Mouse (Mus musculus) liver, adult 2 months (tissue): ENCODE measurements at regions not wholly inside any gene's neighbourhood (a gene's known extent, or its start where the extent isn't known, plus 50 kb on each side); places are given as distances from the start of the nearest gene placed in this dataset.

Experiments used
- DNase-seq: peaks from one replicate; pipeline ENCODE4 v3.0.0-alpha.2; 2011; ENCODE audit warnings: low read depth, low spot score; ENCODE audit errors: extremely low read depth
- H3K27ac ChIP-seq: fragments of 200-500 bp; replicated peaks from 2 replicates; pipeline ENCODE4 v1.5.1; 2012; ENCODE audit warnings: low read depth, mild to moderate bottlenecking, control low read depth, inconsistent platforms, low read length; ENCODE audit not compliant: insufficient read depth
- H3K27me3 ChIP-seq: fragments of 200-500 bp; 2 replicates; pipeline ENCODE4 v1.6.1; 2012; ENCODE audit warnings: mild to moderate bottlenecking, moderate library complexity, low read length, inconsistent platforms; ENCODE audit not compliant: control insufficient read depth, insufficient read depth
- H3K36me3 ChIP-seq: fragments of 200-500 bp; 2 replicates; pipeline ENCODE4 v1.6.1; 2012; ENCODE audit warnings: low read length, inconsistent platforms; ENCODE audit not compliant: control insufficient read depth, insufficient read depth
- H3K4me1 ChIP-seq: fragments of 200-500 bp; 2 replicates; pipeline ENCODE4 v1.6.1; 2011; ENCODE audit warnings: low read length; ENCODE audit not compliant: control insufficient read depth, insufficient read depth
- H3K4me3 ChIP-seq: fragments of 200-500 bp; 2 replicates; pipeline ENCODE4 v1.5.1; 2011; ENCODE audit warnings: low read depth, mild to moderate bottlenecking, control low read depth, low read length, moderate library complexity; ENCODE audit not compliant: insufficient read depth
- H3K79me2 ChIP-seq: fragments of 200-500 bp; 2 replicates; pipeline ENCODE4 v1.6.1; 2012; ENCODE audit warnings: inconsistent platforms, mild to moderate bottlenecking, low read length, moderate library complexity; ENCODE audit not compliant: control insufficient read depth, insufficient read depth
- H3K9ac ChIP-seq: fragments of 200-500 bp; 2 replicates; pipeline ENCODE4 v1.6.1; 2012; ENCODE audit warnings: low read depth, mild to moderate bottlenecking, control low read depth, inconsistent platforms, low read length
- CTCF ChIP-seq: fragments of 200-500 bp; IDR thresholded peaks from 2 replicates; pipeline ENCODE4 v1.5.1; 2011; ENCODE audit warnings: low read depth, low read length, control low read depth
- POLR2A ChIP-seq: fragments of 200-500 bp; IDR thresholded peaks from 2 replicates; pipeline ENCODE4 v1.6.1; 2011; ENCODE audit warnings: low read length, control low read depth; ENCODE audit not compliant: insufficient read depth; ENCODE audit errors: extremely low read depth
- WGBS: fragments of 180-500 bp; shearing (Covaris S2); methylation state at CpG from one replicate; pipeline ENCODE4 v1.1.7; 2018; 5-methylcytosine and 5-hydroxymethylcytosine counted together

GRCm38 (mm10) chr10:68629486-68629885, 87.8 kb upstream of the Cabcoco1 start:
- WGBS = 89% methylated on average over 2 of the region's 2 CpGs
- TF ChIP-seq CTCF (no peak), POLR2A (no peak)

GRCm38 (mm10) chr10:68633180-68633579, 90.3 kb upstream of the Tmem26 start:
- no peak overlapping the region for H3K27ac ChIP-seq
- no peak overlapping the region for H3K4me3 ChIP-seq
- H3K36me3 ChIP-seq = no peaks in the 10 kb centered on the region
- H3K79me2 ChIP-seq = no peaks in the 10 kb centered on the region
- no peaks in the 10 kb centered on the region for H3K27me3 ChIP-seq
- no peaks in the 10 kb centered on the region for H3K4me1 ChIP-seq
- no peak for DNase-seq
- 63% methylated on average over 5 of the region's 5 CpGs for WGBS
- H3K9ac ChIP-seq = no peak overlapping the region
- no peak for TF ChIP-seq POLR2A
- no peak for TF ChIP-seq CTCF

More at GRCm38 (mm10) chr10:68629486-68629885, 87.8 kb upstream of the Cabcoco1 start:
- Histone ChIP-seq H3K36me3 (no peaks in the 10 kb centered on the region), H3K79me2 (no peaks in the 10 kb centered on the region), H3K27me3 (no peaks in the 10 kb centered on the region), H3K27ac (no peak overlapping the region), H3K4me3 (no peak overlapping the region), H3K4me1 (no peaks in the 10 kb centered on the region), H3K9ac (no peak overlapping the region)
- no peak for DNase-seq

GRCm38 (mm10) chr10:68652700-68653099, 70.7 kb upstream of the Tmem26 start:
- no peak overlapping the region for H3K4me3 ChIP-seq
- H3K36me3 ChIP-seq = no peaks in the 10 kb centered on the region
- DNase-seq = no peak
- 64% methylated on average over 5 of the region's 5 CpGs for WGBS
- H3K4me1 ChIP-seq = no peaks in the 10 kb centered on the region
- no peak overlapping the region for H3K9ac ChIP-seq
- no peak overlapping the region for H3K27ac ChIP-seq
- H3K27me3 ChIP-seq = no peaks in the 10 kb centered on the region
- TF ChIP-seq CTCF = no peak
- no peak for TF ChIP-seq POLR2A
- no peaks in the 10 kb centered on the region for H3K79me2 ChIP-seq

- no peaks in the 10 kb centered on the region for H3K4me1 ChIP-seq
- no peak overlapping the region for H3K27ac ChIP-seq
- no peak overlapping the region for H3K9ac ChIP-seq
- H3K4me3 ChIP-seq = no peak overlapping the region
- no peaks in the 10 kb centered on the region for H3K79me2 ChIP-seq
- H3K27me3 ChIP-seq = no peaks in the 10 kb centered on the region
- peak; percentile 40 for DNase-seq
- no peak for TF ChIP-seq POLR2A
- TF ChIP-seq CTCF = no peak
- WGBS = 36% methylated on average over 2 of the region's 2 CpGs
- no peaks in the 10 kb centered on the region for H3K36me3 ChIP-seq
Observed at GRCm38 (mm10) chr10:68655491-68655890, 68.0 kb upstream of the Tmem26 start.

GRCm38 (mm10) chr10:68666094-68666493, 57.4 kb upstream of the Tmem26 start:
- TF ChIP-seq POLR2A (no peak), CTCF (no peak)
- H3K27ac ChIP-seq = no peak overlapping the region
- H3K4me3 ChIP-seq = no peak overlapping the region
- no peaks in the 10 kb centered on the region for H3K4me1 ChIP-seq
- H3K27me3 ChIP-seq = no peaks in the 10 kb centered on the region
- no peaks in the 10 kb centered on the region for H3K36me3 ChIP-seq
- no peak for DNase-seq
- no peak overlapping the region for H3K9ac ChIP-seq
- WGBS = 91% methylated on average over 3 of the region's 3 CpGs
- H3K79me2 ChIP-seq = no peaks in the 10 kb centered on the region

GRCm38 (mm10) chr10:68669330-68669729, 54.1 kb upstream of the Tmem26 start:
- H3K36me3 ChIP-seq = no peaks in the 10 kb centered on the region
- 93% methylated on average over 6 of the region's 6 CpGs for WGBS
- H3K4me3 ChIP-seq = no peak overlapping the region
- no peaks in the 10 kb centered on the region for H3K27me3 ChIP-seq
- H3K9ac ChIP-seq = no peak overlapping the region
- TF ChIP-seq CTCF (no peak), POLR2A (no peak)
- no peak overlapping the region for H3K27ac ChIP-seq
- no peaks in the 10 kb centered on the region for H3K79me2 ChIP-seq
- DNase-seq = no peak
- H3K4me1 ChIP-seq = no peaks in the 10 kb centered on the region
